Mouse (Mus musculus): ENCODE results near the gene Wrap53. TPM values are rescaled to one million over a fixed set of nuclear protein-coding genes. Genes with fewer than 3 reads are reported as not detected.
"Not testable (repeated sequence)": the region's sequence is repeated elsewhere in the genome, so short reads cannot be mapped to it uniquely, and the experiment has no call there.

Wrap53 gene
- polyA plus RNA-seq, 1 experiment from 2014 or later = 17.9 TPM

- no peaks in the 10 kb centered on the region for H3K9me3 ChIP-seq (replicated peaks; ENCODE audit: low read length)
- WGBS = under 1% methylated on average over 20 of the region's 20 CpGs
- DNase-seq (ENCODE audit: low spot score) (peak; percentile 90), ATAC-seq (replicated peaks; ENCODE audit: low FRiP score, low read depth) (peak; percentile 83)
- H3K4me3 ChIP-seq (replicated peaks; ENCODE audit: low read depth, low read length) = peak within 1 kb of the TSS; percentile 69
- H3K9ac ChIP-seq (ENCODE audit: low read depth, low read length) = peak within 1 kb of the TSS; percentile 82
- H3K4me2 ChIP-seq (ENCODE audit: low read length) = peak within 1 kb of the TSS; percentile 84
- peaks cover 8% of the 10 kb centered on the region; the same call in 1 of the 2 replicates for H3K4me1 ChIP-seq (replicated peaks; ENCODE audit: insufficient read depth, low read length)
- peak within 1 kb of the TSS; percentile 83 for H3K27ac ChIP-seq
- H3K27me3 ChIP-seq (ENCODE audit: insufficient read depth, low read length) = no peaks in the 10 kb centered on the region
- H3K36me3 ChIP-seq (ENCODE audit: insufficient read depth, low read length) = no peaks in the 10 kb centered on the region
- TF ChIP-seq CTCF (IDR thresholded peaks at IDR 0.05; ENCODE audit: low read depth) = no peak
Measured at GRCm38 (mm10) chr11:69621571-69622268, 41.7 kb upstream of the Wrap53 start, which contains the start of gene Sat2. Sat2 (plus strand) TSS chr11:69622024.

DNA sequence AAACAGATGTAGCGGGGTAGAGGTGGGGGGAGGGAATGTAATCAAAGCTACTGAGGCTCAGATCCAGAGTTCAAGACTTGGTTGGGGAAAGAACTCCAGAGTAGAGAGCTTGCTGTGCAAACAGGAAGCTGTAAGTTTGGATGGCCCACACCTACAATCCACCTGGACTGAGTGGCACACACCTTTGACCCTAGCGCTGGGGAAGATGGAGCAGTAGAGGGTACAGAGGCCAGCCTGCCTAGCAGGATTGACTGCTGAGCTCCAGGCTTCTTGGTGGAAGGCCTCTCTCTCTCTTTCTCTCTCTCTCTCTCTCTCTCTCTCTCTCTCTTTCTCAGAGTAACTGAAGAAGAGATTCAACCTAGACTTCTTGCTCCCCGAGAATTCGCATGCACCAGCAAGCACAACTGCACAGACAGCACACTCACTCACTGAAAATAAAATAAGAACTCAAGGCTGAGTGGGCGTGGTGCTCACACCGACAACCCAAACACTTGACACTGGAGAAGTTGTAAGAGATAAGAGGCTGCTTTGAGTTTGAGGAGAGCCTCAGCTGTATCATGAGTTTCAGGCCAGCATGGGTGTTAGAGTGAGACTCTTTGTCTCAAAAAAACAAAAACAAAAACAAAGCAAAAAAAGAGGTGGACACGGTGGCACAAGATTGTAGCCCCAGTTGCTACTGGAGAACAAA is 40.5 kb upstream of the Wrap53 start:
- DNase-seq (ENCODE audit: low spot score) (no peak), ATAC-seq (replicated peaks; ENCODE audit: low FRiP score, low read depth) (no peak)

GRCm38 (mm10) chr11:69617805-69618204 is 37.8 kb upstream of the Wrap53 start, which contains the start of gene Shbg:
Shbg (minus strand) TSS chr11:69617905.
- ATAC-seq (replicated peaks; ENCODE audit: low FRiP score, low read depth) (no peak), DNase-seq (ENCODE audit: low spot score) (no peak)
- H3K27ac ChIP-seq = no peak within 1 kb of the TSS
- no peak within 1 kb of the TSS for H3K4me2 ChIP-seq (ENCODE audit: low read length)
- H3K27me3 ChIP-seq (ENCODE audit: insufficient read depth, low read length) = no peaks in the 10 kb centered on the region
- no peak within 1 kb of the TSS for H3K4me3 ChIP-seq (replicated peaks; ENCODE audit: low read depth, low read length)
- H3K9me3 ChIP-seq (replicated peaks; ENCODE audit: low read length) = no peaks in the 10 kb centered on the region
- H3K9ac ChIP-seq (ENCODE audit: low read depth, low read length) = no peak within 1 kb of the TSS
- TF ChIP-seq CTCF (IDR thresholded peaks at IDR 0.05; ENCODE audit: low read depth) = no peak
- H3K4me1 ChIP-seq (replicated peaks; ENCODE audit: insufficient read depth, low read length) = peaks cover 14% of the 10 kb centered on the region; the same call in 1 of the 2 replicates
- 51% methylated on average over 5 of the region's 5 CpGs for WGBS
- no peaks in the 10 kb centered on the region for H3K36me3 ChIP-seq (ENCODE audit: insufficient read depth, low read length)

More for the DNA sequence above, 40.5 kb upstream of the Wrap53 start:
- Histone ChIP-seq H3K9ac (ENCODE audit: low read depth, low read length) (no peak overlapping the region), H3K9me3 (replicated peaks; ENCODE audit: low read length) (no peaks in the 10 kb centered on the region), H3K27ac (no peak overlapping the region), H3K36me3 (ENCODE audit: insufficient read depth, low read length) (no peaks in the 10 kb centered on the region), H3K4me3 (replicated peaks; ENCODE audit: low read depth, low read length) (no peak overlapping the region), H3K4me1 (replicated peaks; ENCODE audit: insufficient read depth, low read length) (peaks cover 8% of the 10 kb centered on the region; the same call in 1 of the 2 replicates), H3K4me2 (ENCODE audit: low read length) (no peak overlapping the region), H3K27me3 (ENCODE audit: insufficient read depth, low read length) (no peaks in the 10 kb centered on the region)
- WGBS = 73% methylated on average over 7 of the region's 7 CpGs
- no peak for TF ChIP-seq CTCF (IDR thresholded peaks at IDR 0.05; ENCODE audit: low read depth)

GRCm38 (mm10) chr11:69616781-69617180 is 36.7 kb upstream of the Wrap53 start:
- H3K27me3 ChIP-seq (ENCODE audit: insufficient read depth, low read length) = no peaks in the 10 kb centered on the region
- DNase-seq (ENCODE audit: low spot score) = no peak
- 30% methylated on average over 10 of the region's 10 CpGs for WGBS
- H3K27ac ChIP-seq = no peak overlapping the region
- H3K4me3 ChIP-seq (replicated peaks; ENCODE audit: low read depth, low read length) = no peak overlapping the region
- H3K4me1 ChIP-seq (replicated peaks; ENCODE audit: insufficient read depth, low read length) = peaks cover 8% of the 10 kb centered on the region; the same call in 1 of the 2 replicates
- H3K9ac ChIP-seq (ENCODE audit: low read depth, low read length) = no peak overlapping the region
- no peak overlapping the region for H3K4me2 ChIP-seq (ENCODE audit: low read length)
- H3K36me3 ChIP-seq (ENCODE audit: insufficient read depth, low read length) = no peaks in the 10 kb centered on the region
- no peak for TF ChIP-seq CTCF (IDR thresholded peaks at IDR 0.05; ENCODE audit: low read depth)
- ATAC-seq (replicated peaks; ENCODE audit: low FRiP score, low read depth) = no peak
- no peaks in the 10 kb centered on the region for H3K9me3 ChIP-seq (replicated peaks; ENCODE audit: low read length)

- H3K36me3 ChIP-seq (ENCODE audit: insufficient read depth, low read length); H3K4me3 ChIP-seq (replicated peaks; ENCODE audit: low read depth, low read length); H3K27ac ChIP-seq; ATAC-seq (replicated peaks; ENCODE audit: low FRiP score, low read depth); DNase-seq (ENCODE audit: low spot score); H3K4me1 ChIP-seq (replicated peaks; ENCODE audit: insufficient read depth, low read length); H3K9ac ChIP-seq (ENCODE audit: low read depth, low read length); H3K9me3 ChIP-seq (replicated peaks; ENCODE audit: low read length); H3K27me3 ChIP-seq (ENCODE audit: insufficient read depth, low read length): not testable (repeated sequence)
- H3K4me2 ChIP-seq (ENCODE audit: low read length) = peak overlapping the region; percentile 27; the same call in 1 of the 2 replicates
- 55% methylated on average over 11 of the region's 11 CpGs for WGBS
Measured at GRCm38 (mm10) chr11:69614257-69614588, 34.2 kb upstream of the Wrap53 start.

GRCm38 (mm10) chr11:69613553-69614256 is 33.6 kb upstream of the Wrap53 start:
- TF ChIP-seq CTCF (IDR thresholded peaks at IDR 0.05; ENCODE audit: low read depth) = peak; percentile 94
- peaks cover 5% of the 10 kb centered on the region; the same call in 1 of the 2 replicates for H3K4me1 ChIP-seq (replicated peaks; ENCODE audit: insufficient read depth, low read length)
- H3K4me3 ChIP-seq (replicated peaks; ENCODE audit: low read depth, low read length) = no peak overlapping the region; the same call in 1 of the 2 replicates

More at GRCm38 (mm10) chr11:69613553-69614256, 33.6 kb upstream of the Wrap53 start:
- H3K9ac ChIP-seq (ENCODE audit: low read depth, low read length) = peak overlapping the region; percentile 9; the same call in 1 of the 2 replicates
- ATAC-seq (replicated peaks; ENCODE audit: low FRiP score, low read depth) = no peak
- H3K27ac ChIP-seq = 0 out of 2 replicates have a peak overlapping the region, but pooled peaks have one; percentile 28
- no peaks in the 10 kb centered on the region for H3K36me3 ChIP-seq (ENCODE audit: insufficient read depth, low read length)
- H3K4me2 ChIP-seq (ENCODE audit: low read length) = peak overlapping the region; percentile 27; the same call in 1 of the 2 replicates
- H3K9me3 ChIP-seq (replicated peaks; ENCODE audit: low read length) = no peaks in the 10 kb centered on the region
- DNase-seq (ENCODE audit: low spot score) = peak; percentile 95
- H3K27me3 ChIP-seq (ENCODE audit: insufficient read depth, low read length) = no peaks in the 10 kb centered on the region
- 10% methylated on average over 18 of the region's 19 CpGs for WGBS
